Mouse (Mus musculus): ENCODE results near the gene A930004D18Rik. TPM values are rescaled to one million over a fixed set of nuclear protein-coding genes. Genes with fewer than 3 reads are reported as not detected.

A930004D18Rik gene
- polyA plus RNA-seq, 1 experiment from 2014 or later = 10.4 TPM

DNA sequence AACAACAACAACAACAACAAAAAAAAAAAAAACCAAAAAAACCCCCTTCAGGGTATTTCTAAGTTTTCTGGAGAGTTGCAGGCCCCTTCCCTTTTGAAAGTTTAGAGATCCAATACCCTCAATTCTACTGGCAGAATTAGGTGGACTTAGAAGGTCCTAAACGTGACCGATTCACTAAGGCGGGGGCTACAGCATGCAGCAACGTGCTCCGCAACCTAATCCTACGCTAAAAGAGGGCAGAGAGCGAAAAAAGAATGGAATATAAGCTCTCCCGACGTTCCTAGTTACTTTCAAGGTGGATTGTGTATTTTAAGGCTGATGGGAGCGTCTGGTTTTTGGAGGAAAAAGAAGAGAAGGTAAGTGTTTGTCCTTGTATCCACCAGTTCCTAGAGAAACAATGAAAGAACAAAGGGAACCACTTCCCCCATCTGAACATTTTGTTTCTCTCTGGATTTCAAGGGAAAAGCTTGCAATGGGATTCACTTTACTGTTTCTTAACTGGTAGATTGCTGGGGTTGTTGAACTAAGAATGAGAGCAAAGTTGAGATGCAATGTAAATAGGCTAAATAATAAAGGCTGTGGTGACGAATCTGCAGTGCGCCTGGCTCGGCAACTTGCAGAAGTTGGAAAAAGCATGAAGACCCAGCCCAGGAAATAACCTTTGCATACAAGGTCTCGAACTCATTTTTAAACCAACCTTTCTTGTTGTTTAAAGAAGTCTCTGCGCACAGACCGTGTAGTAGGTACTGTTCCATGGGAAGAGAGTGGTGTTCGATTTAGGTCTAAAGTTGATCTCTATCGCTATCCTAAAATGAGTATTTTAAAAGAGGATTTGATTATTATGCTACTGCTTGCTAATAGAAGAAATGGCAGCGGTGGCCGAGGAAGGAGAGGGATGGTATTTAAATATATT, 17.7 kb upstream of the A930004D18Rik start, which contains the start of gene Mllt10:
TSS of gene Mllt10 (plus strand) at position 222 of the 913 bp plus-strand sequence.
- H3K27ac ChIP-seq (replicated peaks; ENCODE audit: low read depth, low read length) = peak within 1 kb of the TSS; percentile 100
- H3K27me3 ChIP-seq (ENCODE audit: control insufficient read depth, insufficient read depth, low read length) = no peaks in the 10 kb centered on the region
- H3K4me2 ChIP-seq (ENCODE audit: low read depth, severe bottlenecking) = peak within 1 kb of the TSS; percentile 82
- peak within 1 kb of the TSS; percentile 95 for H3K9ac ChIP-seq (ENCODE audit: low read length)
- ATAC-seq (ENCODE audit: insufficient number of reproducible peaks, low FRiP score, low TSS enrichment, low read depth) = no peak
- no peaks in the 10 kb centered on the region for H3K36me3 ChIP-seq (ENCODE audit: control insufficient read depth, insufficient read depth, low read length)
- peak; percentile 58 for DNase-seq (ENCODE audit: low spot score)
- H3K4me3 ChIP-seq (ENCODE audit: low read depth, low read length) = peak within 1 kb of the TSS; percentile 53
- H3K9me3 ChIP-seq (ENCODE audit: control insufficient read depth, low read length) = no peaks in the 10 kb centered on the region
- peaks cover 8% of the 10 kb centered on the region for H3K4me1 ChIP-seq (ENCODE audit: control insufficient read depth, insufficient read depth, low read length)
- WGBS = under 1% methylated on average over 20 of the region's 20 CpGs

DNA sequence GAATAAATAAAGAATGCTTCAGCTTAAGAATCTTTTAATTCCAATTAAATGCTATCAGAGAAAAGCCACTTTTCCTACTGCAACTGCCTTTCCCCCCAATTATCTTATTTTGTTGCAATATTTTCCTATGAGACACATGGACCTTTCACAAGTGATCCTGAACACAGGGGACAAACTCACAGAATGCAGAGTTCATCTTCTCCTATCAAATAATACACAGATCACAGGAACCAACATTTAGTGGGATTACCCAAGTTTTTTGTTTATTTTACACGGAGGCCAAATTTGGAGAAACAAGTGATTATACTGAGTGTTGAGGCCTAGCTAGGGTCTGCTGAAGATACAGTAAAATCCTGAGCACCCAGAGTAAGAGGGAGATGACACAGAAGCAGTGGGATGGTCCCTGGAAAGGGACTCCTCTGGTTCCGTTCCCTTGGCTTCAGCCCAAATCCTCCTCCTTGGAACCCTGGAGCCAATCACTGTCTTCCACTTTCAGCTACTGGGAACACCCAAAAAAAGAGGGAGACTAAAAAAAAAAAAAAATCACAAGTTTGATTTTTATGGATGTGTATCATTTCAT, 16.5 kb upstream of the A930004D18Rik start:
- Histone ChIP-seq H3K4me1 (ENCODE audit: control insufficient read depth, insufficient read depth, low read length) (peaks cover 16% of the 10 kb centered on the region), H3K27me3 (ENCODE audit: control insufficient read depth, insufficient read depth, low read length) (no peaks in the 10 kb centered on the region), H3K36me3 (ENCODE audit: control insufficient read depth, insufficient read depth, low read length) (no peaks in the 10 kb centered on the region), H3K4me2 (ENCODE audit: low read depth, severe bottlenecking) (no peak overlapping the region; the same call in none of the 2 replicates), H3K9me3 (ENCODE audit: control insufficient read depth, low read length) (no peaks in the 10 kb centered on the region), H3K4me3 (ENCODE audit: low read depth, low read length) (no peak overlapping the region), H3K27ac (replicated peaks; ENCODE audit: low read depth, low read length) (peak overlapping the region; percentile 100; the same call in 1 of the 2 replicates), H3K9ac (ENCODE audit: low read length) (no peak overlapping the region)
- 23% methylated on average over 2 of the region's 2 CpGs for WGBS
- ATAC-seq (ENCODE audit: insufficient number of reproducible peaks, low FRiP score, low TSS enrichment, low read depth) (no peak), DNase-seq (ENCODE audit: low spot score) (no peak)

DNA sequence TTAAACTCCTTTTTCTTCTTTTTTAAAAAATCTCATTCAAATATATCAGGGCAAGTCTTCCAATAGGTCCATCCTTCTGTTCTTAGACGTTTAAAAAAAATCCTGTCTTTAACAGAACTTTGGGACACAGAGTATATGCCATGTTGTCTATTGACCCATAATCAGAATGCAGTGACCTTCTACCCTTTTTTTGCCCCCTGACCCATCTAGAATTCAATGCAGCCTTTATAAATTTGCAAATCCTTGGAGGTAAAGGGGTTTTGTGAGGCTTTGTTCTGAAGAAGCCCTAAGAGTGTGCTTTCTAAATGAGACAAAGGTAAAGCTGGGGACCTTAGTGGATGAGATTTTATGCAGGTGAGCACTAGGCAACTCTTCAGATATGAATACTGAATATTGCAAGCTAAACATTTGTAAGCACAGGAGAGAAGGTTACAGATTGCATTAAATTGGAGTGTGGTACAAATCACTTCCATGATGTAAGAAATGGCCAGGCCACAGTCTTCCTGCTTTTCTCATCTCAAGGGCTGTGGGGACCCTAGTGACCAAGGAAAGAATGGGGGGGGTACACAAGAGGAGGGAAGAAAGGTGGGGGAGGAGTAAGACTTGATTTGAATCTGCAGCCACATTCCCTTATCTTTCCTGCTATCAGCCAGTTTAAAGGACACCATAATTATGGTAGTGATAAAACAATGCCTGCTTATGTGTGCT, 15.9 kb upstream of the A930004D18Rik start:
- Histone ChIP-seq H3K9ac (ENCODE audit: low read length) (no peak overlapping the region), H3K4me2 (ENCODE audit: low read depth, severe bottlenecking) (no peak overlapping the region; the same call in 1 of the 2 replicates), H3K27me3 (ENCODE audit: control insufficient read depth, insufficient read depth, low read length) (no peaks in the 10 kb centered on the region), H3K27ac (replicated peaks; ENCODE audit: low read depth, low read length) (no peak overlapping the region), H3K36me3 (ENCODE audit: control insufficient read depth, insufficient read depth, low read length) (no peaks in the 10 kb centered on the region), H3K4me3 (ENCODE audit: low read depth, low read length) (no peak overlapping the region), H3K4me1 (ENCODE audit: control insufficient read depth, insufficient read depth, low read length) (peaks cover 16% of the 10 kb centered on the region), H3K9me3 (ENCODE audit: control insufficient read depth, low read length) (no peaks in the 10 kb centered on the region)
- ATAC-seq (ENCODE audit: insufficient number of reproducible peaks, low FRiP score, low TSS enrichment, low read depth) (no peak), DNase-seq (ENCODE audit: low spot score) (no peak)
- WGBS = 53% methylated on average over 1 of the region's 1 CpGs

DNA sequence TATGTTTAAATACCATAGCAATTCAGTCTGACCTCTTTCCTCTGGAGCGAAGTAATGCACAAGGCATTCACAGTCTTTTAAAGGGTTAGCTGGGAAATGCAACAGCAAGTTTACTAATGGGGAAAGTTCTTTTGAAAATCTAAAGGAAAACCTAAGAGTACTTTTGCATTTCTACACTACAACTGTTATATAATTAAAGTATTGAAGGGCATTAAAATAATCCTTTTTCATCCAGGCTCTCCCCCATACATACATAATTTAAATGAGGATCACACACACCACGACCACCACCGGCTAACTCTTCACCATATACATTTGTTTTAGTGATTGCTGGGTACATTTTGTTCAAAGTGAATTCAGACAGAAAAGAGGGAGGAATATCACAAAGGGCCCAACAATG, 15.0 kb upstream of the A930004D18Rik start:
- Histone ChIP-seq H3K9me3 (ENCODE audit: control insufficient read depth, low read length) (no peaks in the 10 kb centered on the region), H3K4me1 (ENCODE audit: control insufficient read depth, insufficient read depth, low read length) (peaks cover 16% of the 10 kb centered on the region), H3K27ac (replicated peaks; ENCODE audit: low read depth, low read length) (no peak overlapping the region), H3K4me2 (ENCODE audit: low read depth, severe bottlenecking) (no peak overlapping the region), H3K36me3 (ENCODE audit: control insufficient read depth, insufficient read depth, low read length) (no peaks in the 10 kb centered on the region), H3K4me3 (ENCODE audit: low read depth, low read length) (no peak overlapping the region), H3K27me3 (ENCODE audit: control insufficient read depth, insufficient read depth, low read length) (no peaks in the 10 kb centered on the region), H3K9ac (ENCODE audit: low read length) (no peak overlapping the region)
- DNase-seq (ENCODE audit: low spot score) (no peak), ATAC-seq (ENCODE audit: insufficient number of reproducible peaks, low FRiP score, low TSS enrichment, low read depth) (no peak)
- 53% methylated on average over 3 of the region's 3 CpGs for WGBS

DNA sequence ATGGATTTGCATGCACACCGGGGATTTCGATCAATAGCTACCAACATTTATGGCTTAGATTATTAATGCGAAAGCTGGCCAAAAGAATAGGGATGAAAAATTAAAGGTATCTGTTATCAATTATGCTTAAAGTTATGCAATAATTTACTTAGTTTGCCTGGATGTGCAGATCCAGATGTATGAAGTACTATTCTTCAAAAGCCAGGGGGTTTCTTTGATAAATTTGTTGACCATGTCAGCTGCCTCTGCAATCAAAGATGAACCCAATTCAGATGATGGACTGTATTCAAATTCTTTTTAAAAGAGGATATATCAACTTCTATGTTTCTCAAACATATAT, 14.3 kb upstream of the A930004D18Rik start:
- H3K9me3 ChIP-seq (ENCODE audit: control insufficient read depth, low read length) = no peaks in the 10 kb centered on the region
- no peak overlapping the region for H3K4me3 ChIP-seq (ENCODE audit: low read depth, low read length)

DNA sequence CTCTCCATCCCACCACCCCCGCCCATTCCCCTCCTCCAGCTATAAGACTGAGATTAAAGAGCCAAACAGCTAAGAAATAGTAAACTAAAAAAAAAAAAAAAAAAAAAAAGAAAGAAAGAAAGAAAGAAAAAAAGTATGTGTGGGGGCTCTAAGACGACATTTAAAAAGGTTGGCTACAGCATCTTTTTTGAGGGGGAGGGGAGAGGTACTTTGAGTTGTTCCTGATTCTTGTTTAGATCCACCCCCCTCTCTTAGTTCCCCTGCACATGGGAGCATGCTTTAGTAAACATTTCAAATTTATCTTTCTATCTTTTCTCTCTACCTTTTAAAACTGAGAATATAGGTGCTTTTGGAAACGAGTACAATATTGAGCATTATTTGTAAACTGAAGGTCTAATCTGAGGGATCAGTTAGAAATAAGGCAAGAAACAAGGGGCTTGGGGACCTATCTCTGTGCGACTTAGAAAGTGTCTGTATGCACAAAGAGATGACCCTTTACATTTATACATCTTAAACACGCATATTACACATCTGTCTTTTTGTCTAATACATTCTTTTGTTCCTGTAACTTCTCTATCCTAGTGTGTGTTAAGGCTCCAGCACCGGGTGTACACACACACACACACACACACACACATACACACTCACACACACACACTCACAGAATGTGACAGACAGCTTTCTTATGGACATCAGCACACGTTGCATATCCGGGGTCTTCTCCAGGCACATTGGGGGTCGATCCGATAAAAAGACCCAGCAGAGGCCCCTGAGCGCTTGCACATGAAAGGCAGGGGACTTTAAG, 13.7 kb upstream of the A930004D18Rik start:
- Histone ChIP-seq H3K4me2 (ENCODE audit: low read depth, severe bottlenecking) (peak overlapping the region; percentile 91), H3K4me1 (ENCODE audit: control insufficient read depth, insufficient read depth, low read length) (peaks cover 16% of the 10 kb centered on the region), H3K9ac (ENCODE audit: low read length) (0 out of 2 replicates have a peak overlapping the region, but pooled peaks have one; percentile 35), H3K36me3 (ENCODE audit: control insufficient read depth, insufficient read depth, low read length) (no peaks in the 10 kb centered on the region), H3K9me3 (ENCODE audit: control insufficient read depth, low read length) (no peaks in the 10 kb centered on the region), H3K27ac (replicated peaks; ENCODE audit: low read depth, low read length) (peak overlapping the region; percentile 43; the same call in 1 of the 2 replicates), H3K4me3 (ENCODE audit: low read depth, low read length) (no peak overlapping the region), H3K27me3 (ENCODE audit: control insufficient read depth, insufficient read depth, low read length) (no peaks in the 10 kb centered on the region)
- DNase-seq (ENCODE audit: low spot score) (peak; percentile 40), ATAC-seq (ENCODE audit: insufficient number of reproducible peaks, low FRiP score, low TSS enrichment, low read depth) (no peak)
- 12% methylated on average over 11 of the region's 11 CpGs for WGBS

More for the DNA sequence above, 14.3 kb upstream of the A930004D18Rik start:
- Histone ChIP-seq H3K27ac (replicated peaks; ENCODE audit: low read depth, low read length) (no peak overlapping the region), H3K36me3 (ENCODE audit: control insufficient read depth, insufficient read depth, low read length) (no peaks in the 10 kb centered on the region), H3K4me2 (ENCODE audit: low read depth, severe bottlenecking) (peak overlapping the region; percentile 0; the same call in 1 of the 2 replicates), H3K9ac (ENCODE audit: low read length) (0 out of 2 replicates have a peak overlapping the region, but pooled peaks have one; percentile 35), H3K4me1 (ENCODE audit: control insufficient read depth, insufficient read depth, low read length) (peaks cover 16% of the 10 kb centered on the region), H3K27me3 (ENCODE audit: control insufficient read depth, insufficient read depth, low read length) (no peaks in the 10 kb centered on the region)
- DNase-seq (ENCODE audit: low spot score) (no peak), ATAC-seq (ENCODE audit: insufficient number of reproducible peaks, low FRiP score, low TSS enrichment, low read depth) (no peak)
- WGBS = 28% methylated on average over 3 of the region's 3 CpGs

DNA sequence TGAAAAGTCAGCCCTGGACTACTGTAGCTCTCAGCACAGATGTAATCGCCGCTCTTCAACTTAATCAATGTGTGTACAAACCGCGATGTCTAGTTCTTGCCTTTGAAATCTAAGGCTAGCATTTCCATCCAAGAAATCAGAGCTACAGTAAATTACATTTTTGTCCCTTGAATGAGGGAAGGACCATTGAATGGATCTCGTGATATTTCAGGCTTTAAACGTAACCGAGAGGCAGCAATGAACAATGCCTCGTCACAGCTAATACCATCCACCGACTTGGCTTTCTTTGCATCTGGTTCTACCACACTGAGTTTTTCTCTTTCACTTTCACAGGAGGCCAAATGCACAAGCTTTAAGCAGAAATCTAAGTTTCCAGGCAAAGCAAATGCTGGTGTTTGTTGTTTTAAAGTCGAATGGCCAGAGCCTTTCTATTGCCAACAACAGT, 13.0 kb upstream of the A930004D18Rik start:
- H3K36me3 ChIP-seq (ENCODE audit: control insufficient read depth, insufficient read depth, low read length) = no peaks in the 10 kb centered on the region
- peak overlapping the region; percentile 91 for H3K4me2 ChIP-seq (ENCODE audit: low read depth, severe bottlenecking)
- WGBS = 7% methylated on average over 10 of the region's 10 CpGs
- DNase-seq (ENCODE audit: low spot score) (peak; percentile 55), ATAC-seq (ENCODE audit: insufficient number of reproducible peaks, low FRiP score, low TSS enrichment, low read depth) (no peak)
- peak overlapping the region; percentile 53 for H3K9ac ChIP-seq (ENCODE audit: low read length)
- H3K4me1 ChIP-seq (ENCODE audit: control insufficient read depth, insufficient read depth, low read length) = peaks cover 16% of the 10 kb centered on the region
- no peaks in the 10 kb centered on the region for H3K9me3 ChIP-seq (ENCODE audit: control insufficient read depth, low read length)
- peak overlapping the region; percentile 14; the same call in 1 of the 2 replicates for H3K4me3 ChIP-seq (ENCODE audit: low read depth, low read length)
- peak overlapping the region; percentile 43 for H3K27ac ChIP-seq (replicated peaks; ENCODE audit: low read depth, low read length)
- H3K27me3 ChIP-seq (ENCODE audit: control insufficient read depth, insufficient read depth, low read length) = no peaks in the 10 kb centered on the region

Data from limb, embryonic 11.5 days (tissue).